Mouse (Mus musculus) kidney, embryonic 16.5 days (tissue): ENCODE data around the gene Ighmbp2. TPM values are rescaled to one million over a fixed set of nuclear protein-coding genes. Genes with fewer than 3 reads are reported as not detected.
A peak's percentile ranks its signal among the peaks of the same experiment; 100 is the strongest.

Experiments
- ATAC-seq: fragments of 200-750 bp; cut with Nextera tagmentation; 2 replicates; pipeline ENCODE4 v1.8.0; 2017; ENCODE audit warnings: moderate TSS enrichment; ENCODE audit not compliant: low FRiP score, low TSS enrichment
- H3K27ac ChIP-seq: fragments of 300-500 bp; sonication (generic); 2 replicates; pipeline ENCODE4 v1.5.1; 2014; ENCODE audit warnings: low read length
- H3K27me3 ChIP-seq: fragments of 300-500 bp; sonication (generic); 2 replicates; pipeline ENCODE4 v1.6.1; 2014; ENCODE audit warnings: low read length, control low read depth, mixed read lengths; ENCODE audit not compliant: insufficient read depth
- H3K36me3 ChIP-seq: fragments of 300-500 bp; sonication (generic); 2 replicates; pipeline ENCODE4 v1.6.1; 2014; ENCODE audit warnings: low read length, control low read depth, mixed read lengths; ENCODE audit not compliant: insufficient read depth
- H3K4me1 ChIP-seq: fragments of 300-500 bp; sonication (generic); 2 replicates; pipeline ENCODE4 v1.6.1; 2014; ENCODE audit warnings: low read length, control low read depth, mixed read lengths; ENCODE audit not compliant: insufficient read depth
- H3K4me2 ChIP-seq: fragments of 300-500 bp; sonication (generic); replicated peaks from 2 replicates; pipeline ENCODE4 v1.6.1; 2014; ENCODE audit warnings: low read depth, low read length
- H3K4me3 ChIP-seq: fragments of 300-500 bp; sonication (generic); 2 replicates; pipeline ENCODE4 v1.5.1; 2014; ENCODE audit warnings: mild to moderate bottlenecking, low read length
- H3K9ac ChIP-seq: fragments of 300-500 bp; sonication (generic); replicated peaks from 2 replicates; pipeline ENCODE4 v1.6.1; 2014; ENCODE audit warnings: low read length
- H3K9me3 ChIP-seq: fragments of 300-500 bp; sonication (generic); 2 replicates; pipeline ENCODE4 v1.6.1; 2016; ENCODE audit warnings: low read length, control low read depth
- WGBS: fragments of 180-500 bp; shearing (Covaris S2); extraction: QIAGEN DNeasy Blood & Tissue Kit; methylation state at CpG from one replicate; pipeline ENCODE4 v1.1.7; 2014; 5-methylcytosine and 5-hydroxymethylcytosine counted together
- polyA plus RNA-seq: library from polyadenylated mRNA; unstranded; fragments of >200 nt; fragmentation: Nextera tagmentation; extraction: Ambion mirVana; gene quantifications from 2 replicates; pipeline ENCODE4 v1.2.1, GENCODE M21; 2015

Ighmbp2 gene
- polyA plus RNA-seq, 1 experiment from 2014 or later: 11.2 TPM

DNA sequence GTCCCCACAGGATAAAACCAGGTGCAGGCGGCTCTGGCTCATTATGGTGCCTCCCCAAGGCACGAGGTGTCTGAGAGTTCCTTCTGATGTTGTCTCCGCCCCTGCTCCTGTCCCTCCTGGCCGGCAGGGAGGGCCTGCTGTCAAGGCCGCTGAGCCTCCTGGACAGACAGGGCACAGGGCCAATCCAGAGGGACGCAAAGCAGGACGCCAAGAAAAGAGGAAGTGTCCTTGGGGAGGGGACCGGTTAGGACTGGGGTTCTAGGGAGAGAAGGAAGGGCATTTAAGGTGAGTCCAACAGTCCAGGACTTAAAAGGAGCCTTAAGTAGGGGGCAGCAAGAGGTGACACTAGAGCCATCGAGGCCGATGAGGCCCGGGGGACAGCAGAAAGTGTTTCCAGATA, 38.8 kb upstream of the Ighmbp2 start:
- H3K9ac ChIP-seq: peak overlapping the region; percentile 41; the same call in 1 of the 2 replicates
- peak; percentile 22; the same call in 1 of the 2 replicates for ATAC-seq
- WGBS: 6% methylated on average over 11 of the region's 11 CpGs

DNA sequence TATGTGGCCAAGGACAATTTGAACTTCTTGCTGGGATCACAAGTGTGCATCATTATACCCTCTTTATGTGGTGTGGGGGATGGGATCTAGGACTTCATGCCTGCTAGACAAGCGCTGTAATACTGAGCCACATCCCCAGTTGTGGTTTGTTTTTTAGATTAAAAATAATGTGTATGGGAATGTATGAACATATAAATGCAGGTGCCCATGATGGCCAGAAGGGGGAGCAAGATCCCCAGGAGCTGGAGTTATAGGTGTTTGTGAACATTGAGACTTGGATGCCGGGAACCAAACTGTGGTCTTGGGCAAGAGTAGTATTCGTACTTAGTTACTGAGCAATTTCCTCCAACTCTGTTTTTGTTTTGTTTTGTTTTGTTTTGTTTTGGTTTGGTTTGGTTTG, 38.0 kb upstream of the Ighmbp2 start:
- H3K9ac ChIP-seq: no peak overlapping the region
- 79% methylated on average over 3 of the region's 3 CpGs for WGBS
- no peaks in the 10 kb centered on the region; the same call in 1 of the 2 replicates for H3K27me3 ChIP-seq
- no peak overlapping the region for H3K27ac ChIP-seq
- H3K4me3 ChIP-seq: no peak overlapping the region
- ATAC-seq: no peak
- no peaks in the 10 kb centered on the region for H3K9me3 ChIP-seq
- no peaks in the 10 kb centered on the region for H3K36me3 ChIP-seq
- H3K4me2 ChIP-seq: no peak overlapping the region
- H3K4me1 ChIP-seq: peaks cover 24% of the 10 kb centered on the region

More for the DNA sequence above, 38.8 kb upstream of the Ighmbp2 start:
- Histone ChIP-seq H3K4me1 (peaks cover 32% of the 10 kb centered on the region), H3K4me2 (peak overlapping the region; percentile 96), H3K4me3 (peak overlapping the region; percentile 73), H3K27ac (peak overlapping the region; percentile 47), H3K9me3 (no peaks in the 10 kb centered on the region), H3K36me3 (no peaks in the 10 kb centered on the region), H3K27me3 (no peaks in the 10 kb centered on the region; the same call in 1 of the 2 replicates)

DNA sequence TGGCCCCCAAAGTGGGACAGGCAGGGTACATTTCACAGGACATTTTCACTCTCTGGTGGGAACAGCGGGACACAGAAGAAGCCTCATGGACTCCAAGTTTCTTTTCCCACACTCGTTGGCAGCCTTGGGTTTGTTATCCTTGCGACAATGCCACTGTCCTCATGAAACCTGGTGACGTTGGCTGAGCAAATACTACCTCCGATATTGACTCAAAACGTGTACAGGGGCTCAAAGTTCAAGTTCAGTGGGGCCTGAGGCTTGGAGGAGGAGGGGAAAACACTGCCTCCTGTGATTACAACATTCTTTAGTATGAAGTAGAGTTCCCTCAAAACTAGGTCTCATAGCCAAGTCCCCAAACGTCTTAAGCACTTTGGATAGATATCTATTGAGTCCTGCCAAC, 37.3 kb upstream of the Ighmbp2 start:
- no peak overlapping the region for H3K27ac ChIP-seq
- peaks cover 22% of the 10 kb centered on the region for H3K4me1 ChIP-seq
- no peak overlapping the region for H3K9ac ChIP-seq
- 76% methylated on average over 7 of the region's 7 CpGs for whole genome bisulfite sequencing
- H3K4me2 ChIP-seq: no peak overlapping the region
- no peaks in the 10 kb centered on the region; the same call in 1 of the 2 replicates for H3K27me3 ChIP-seq
- H3K4me3 ChIP-seq: no peak overlapping the region
- no peaks in the 10 kb centered on the region for H3K36me3 ChIP-seq
- ATAC-seq: no peak
- no peaks in the 10 kb centered on the region for H3K9me3 ChIP-seq

DNA sequence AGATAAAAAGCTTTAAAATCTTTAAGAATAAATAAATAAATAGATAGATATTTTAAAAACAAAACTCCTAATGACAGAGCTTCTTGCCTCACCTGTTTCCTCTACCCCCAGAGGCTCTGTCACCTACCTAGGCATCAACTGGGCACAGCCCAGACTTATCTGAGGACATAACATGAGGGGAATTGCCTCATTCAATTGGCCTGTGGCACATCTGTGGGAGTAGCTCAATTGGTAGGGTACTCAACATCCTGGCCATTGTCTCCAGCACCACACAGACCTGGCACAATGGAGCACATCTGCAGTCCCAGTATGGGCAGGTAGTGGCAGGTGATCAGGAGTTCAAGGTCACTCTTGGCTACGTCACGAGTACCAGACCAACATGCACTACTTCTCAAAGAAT, 36.5 kb upstream of the Ighmbp2 start:
- Histone ChIP-seq H3K4me3 (no peak overlapping the region), H3K36me3 (no peaks in the 10 kb centered on the region), H3K27ac (no peak overlapping the region), H3K27me3 (no peaks in the 10 kb centered on the region; the same call in 1 of the 2 replicates), H3K4me1 (peaks cover 18% of the 10 kb centered on the region), H3K9ac (no peak overlapping the region), H3K4me2 (no peak overlapping the region), H3K9me3 (no peaks in the 10 kb centered on the region)
- ATAC-seq: no peak
- 86% methylated on average over 2 of the region's 2 CpGs for WGBS

DNA sequence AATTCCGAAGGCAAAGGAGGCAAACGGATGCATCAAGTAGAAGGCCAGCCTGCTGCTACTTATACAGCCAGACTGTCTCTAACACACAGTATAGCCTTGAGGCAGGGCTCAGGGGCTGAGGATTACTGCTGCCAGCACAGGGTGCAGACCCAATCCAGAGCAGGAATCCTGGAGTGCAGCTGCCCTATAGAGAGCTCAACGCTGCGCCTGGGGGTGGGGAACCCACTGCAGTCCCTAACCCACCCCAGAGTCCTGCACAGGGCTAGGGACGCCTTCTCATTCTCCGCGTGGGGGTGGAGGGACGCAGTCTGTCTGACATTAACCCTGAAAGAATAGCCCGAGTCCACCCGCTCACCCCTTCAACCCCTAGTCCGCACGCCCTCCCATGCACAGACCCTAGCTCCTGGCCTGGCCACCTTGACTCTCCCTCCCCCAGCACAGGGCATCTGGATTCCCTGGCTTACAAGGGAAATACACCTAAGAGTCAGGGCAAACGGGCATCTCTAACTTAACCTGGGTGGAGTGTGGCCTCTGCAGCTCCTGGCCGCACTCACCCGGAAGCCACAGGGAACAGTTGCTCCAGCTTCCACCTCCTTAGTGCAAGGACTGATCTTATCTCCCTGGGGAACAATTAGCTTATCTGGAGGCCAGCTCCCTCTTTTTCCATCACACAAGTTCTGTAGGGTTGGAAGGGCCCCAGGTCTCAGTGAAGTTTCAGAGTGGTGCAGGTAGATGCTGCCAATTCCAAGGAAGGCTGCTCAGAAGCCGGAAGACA, 24.5 kb upstream of the Ighmbp2 start:
- H3K36me3 ChIP-seq: no peaks in the 10 kb centered on the region
- no peaks in the 10 kb centered on the region for H3K27me3 ChIP-seq
- no peak overlapping the region for H3K9ac ChIP-seq
- H3K4me2 ChIP-seq: no peak overlapping the region
- H3K4me1 ChIP-seq: no peaks in the 10 kb centered on the region
- 51% methylated on average over 16 of the region's 16 CpGs for WGBS
- 0 out of 2 replicates have a peak, but pooled peaks have one; percentile 15 for ATAC-seq
- H3K27ac ChIP-seq: no peak overlapping the region
- H3K4me3 ChIP-seq: no peak overlapping the region
- H3K9me3 ChIP-seq: no peaks in the 10 kb centered on the region

DNA sequence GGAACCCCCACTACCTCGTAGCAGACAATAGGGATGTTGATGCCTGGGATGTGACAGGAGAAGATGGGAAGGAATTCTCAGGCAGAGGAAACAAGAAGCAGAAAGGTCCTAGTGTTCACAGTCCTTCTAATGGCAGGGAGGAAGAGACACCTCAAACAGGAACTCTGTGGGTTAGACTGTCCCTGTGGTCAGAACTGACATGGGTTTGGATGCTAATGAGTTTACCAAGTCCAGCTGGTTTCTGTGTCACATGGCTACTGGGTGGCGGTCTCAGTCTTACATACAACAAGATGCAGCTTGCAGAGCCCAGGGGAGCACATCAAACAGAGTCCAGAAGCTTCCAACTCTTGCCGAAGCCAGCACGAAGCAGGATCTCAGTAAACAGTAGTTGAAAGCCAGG, 21.2 kb upstream of the Ighmbp2 start:
- no peaks in the 10 kb centered on the region for H3K9me3 ChIP-seq
- no peak overlapping the region for H3K27ac ChIP-seq
- no peak overlapping the region for H3K4me3 ChIP-seq
- H3K4me2 ChIP-seq: no peak overlapping the region
- H3K27me3 ChIP-seq: no peaks in the 10 kb centered on the region
- no peak overlapping the region for H3K9ac ChIP-seq
- ATAC-seq: no peak
- H3K36me3 ChIP-seq: no peaks in the 10 kb centered on the region
- WGBS: 76% methylated on average over 4 of the region's 4 CpGs
- no peaks in the 10 kb centered on the region for H3K4me1 ChIP-seq

DNA sequence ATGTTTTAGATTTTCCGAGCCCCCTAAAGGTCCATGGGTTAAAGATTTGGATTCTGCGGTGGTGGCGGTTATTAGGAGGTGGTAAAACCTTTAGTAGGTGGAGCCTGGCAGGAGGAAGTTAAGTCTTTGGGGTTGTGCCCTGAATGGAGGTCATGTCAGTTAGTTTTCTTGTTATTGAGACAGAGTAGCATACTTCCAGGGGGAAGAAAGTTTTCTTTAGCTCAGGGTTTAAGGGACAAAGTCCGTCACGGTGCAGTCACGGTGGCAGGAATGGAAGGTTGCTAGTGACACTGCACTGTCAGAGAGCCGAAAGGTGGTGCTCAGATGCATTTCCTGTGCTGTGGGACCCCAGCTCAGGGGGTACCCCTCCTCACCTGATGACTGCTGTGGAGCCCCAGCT, 15.0 kb upstream of the Ighmbp2 start:
- WGBS: 82% methylated on average over 7 of the region's 7 CpGs
- no peaks in the 10 kb centered on the region for H3K4me1 ChIP-seq
- no peaks in the 10 kb centered on the region for H3K36me3 ChIP-seq
- no peak overlapping the region for H3K9ac ChIP-seq
- H3K9me3 ChIP-seq: no peaks in the 10 kb centered on the region
- no peak overlapping the region for H3K27ac ChIP-seq
- no peaks in the 10 kb centered on the region for H3K27me3 ChIP-seq
- H3K4me2 ChIP-seq: no peak overlapping the region
- no peak overlapping the region for H3K4me3 ChIP-seq
- no peak for ATAC-seq

DNA sequence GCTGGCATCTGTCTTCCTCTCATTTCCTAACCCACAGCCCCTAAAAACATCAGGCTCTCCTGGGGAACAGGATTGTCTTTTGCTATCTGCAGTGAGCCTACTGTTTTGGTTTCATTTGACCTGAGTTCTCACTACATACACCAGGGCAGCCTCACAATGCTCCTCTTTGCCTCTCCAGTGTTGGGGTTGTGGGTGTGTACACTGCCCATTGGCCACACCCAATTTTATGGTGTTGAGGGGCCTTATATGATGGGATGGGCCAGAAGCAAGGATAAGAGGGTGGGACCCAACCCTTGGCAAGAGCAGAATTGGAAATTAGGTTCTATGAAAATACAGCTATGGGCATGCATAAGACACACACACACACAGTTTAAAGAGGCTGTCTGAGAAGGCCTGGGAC, 14.2 kb upstream of the Ighmbp2 start:
- no peak overlapping the region for H3K9ac ChIP-seq

DNA sequence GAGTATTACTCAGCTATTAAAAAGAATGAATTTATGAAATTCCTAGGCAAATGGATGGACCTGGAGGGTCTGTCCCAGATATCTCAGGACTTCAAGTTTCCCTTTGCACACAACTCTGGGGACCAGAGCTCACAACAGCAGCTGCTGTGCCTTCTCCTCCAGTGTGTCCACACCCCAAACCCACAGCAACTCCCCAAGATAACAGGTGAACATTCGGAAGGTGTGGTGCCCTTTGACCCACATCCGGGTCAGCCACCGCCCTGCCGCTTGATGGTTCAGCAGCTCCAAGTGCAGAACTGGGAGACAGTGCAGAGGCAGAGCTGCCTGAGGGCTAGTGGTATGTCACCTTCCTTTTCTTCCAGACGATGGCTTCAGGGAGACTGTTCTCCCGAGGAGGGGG, 12.4 kb upstream of the Ighmbp2 start:
- Histone ChIP-seq H3K4me2 (no peak overlapping the region), H3K36me3 (peaks cover 12% of the 10 kb centered on the region), H3K9me3 (no peaks in the 10 kb centered on the region), H3K9ac (no peak overlapping the region), H3K4me1 (no peaks in the 10 kb centered on the region), H3K27me3 (no peaks in the 10 kb centered on the region), H3K27ac (no peak overlapping the region), H3K4me3 (no peak overlapping the region)
- 82% methylated on average over 6 of the region's 6 CpGs for WGBS
- ATAC-seq: no peak

More for the DNA sequence above, 14.2 kb upstream of the Ighmbp2 start:
- H3K27ac ChIP-seq: no peak overlapping the region
- no peak overlapping the region for H3K4me3 ChIP-seq
- H3K9me3 ChIP-seq: no peaks in the 10 kb centered on the region
- no peaks in the 10 kb centered on the region for H3K27me3 ChIP-seq
- no peak for ATAC-seq
- no peaks in the 10 kb centered on the region for H3K36me3 ChIP-seq
- H3K4me2 ChIP-seq: no peak overlapping the region
- no peaks in the 10 kb centered on the region for H3K4me1 ChIP-seq

DNA sequence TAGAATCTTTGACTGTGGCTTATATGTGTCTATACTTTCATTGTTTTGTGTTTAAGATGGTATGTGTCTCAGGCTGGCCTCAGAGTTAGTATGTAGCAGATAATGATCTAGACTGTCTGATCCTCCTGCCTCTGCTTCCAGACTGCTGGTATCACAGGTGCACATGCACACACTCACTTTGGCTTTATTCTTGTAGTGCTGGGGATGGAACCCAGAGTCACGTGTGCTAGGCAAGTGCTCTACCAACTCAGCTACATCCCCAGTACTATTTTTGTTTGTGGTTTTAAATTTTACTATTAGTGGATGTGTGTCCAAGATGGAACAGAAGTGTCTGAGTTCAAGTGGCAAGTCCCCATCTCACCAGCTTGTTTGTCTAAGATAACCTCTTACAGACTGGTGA, 10.2 kb upstream of the Ighmbp2 start:
- ATAC-seq: no peak
- Histone ChIP-seq H3K4me2 (no peak overlapping the region), H3K4me1 (no peaks in the 10 kb centered on the region), H3K36me3 (peaks cover 30% of the 10 kb centered on the region), H3K4me3 (no peak overlapping the region), H3K27me3 (no peaks in the 10 kb centered on the region), H3K9me3 (no peaks in the 10 kb centered on the region), H3K27ac (no peak overlapping the region), H3K9ac (no peak overlapping the region)
- WGBS: 90% methylated on average over 1 of the region's 1 CpGs
